Mouse (Mus musculus) left cerebral cortex, postnatal 14 days (tissue): ENCODE data around the gene Cpa2. TPM values are rescaled to one million over a fixed set of nuclear protein-coding genes. Genes with fewer than 3 reads are reported as not detected.

Source experiments
- DNase-seq, 2 experiments: peaks; one replicate each; pipeline ENCODE4 v3.0.0; 2021 to 2022; ENCODE audit warnings: low spot score in 2 of 2, mixed read lengths in 1 of 2
- intact Hi-C: fragments of 180-260 bp; cut with DNase I; formaldehyde crosslinking; loops from one replicate; pipeline ENCODE4 v1.15.1; 2025
- long read RNA-seq, 2 experiments: library from polyadenylated mRNA; stranded (forward); transcript quantifications; one replicate each; pipeline ENCODE4 v2.0.0; 2021
- total RNA-seq, 2 experiments: library from RNA; stranded (reverse); gene quantifications; 2 replicates each; pipeline ENCODE4 v1.2.3; 2021

Gene Cpa2
- 1 to 10 TPM; 2.1 to 3.3 TPM for total RNA-seq
- long read RNA-seq, experiment 1, partial matches to known transcripts = 1 of 1 reads
- long read RNA-seq, experiment 1, other reads (novel, unspliced or antisense) = 0 of 1 reads
- long read RNA-seq, experiment 2, partial matches to known transcripts = 1 of 1 reads
- long read RNA-seq, experiment 2, other reads (novel, unspliced or antisense) = 0 of 1 reads

DNA sequence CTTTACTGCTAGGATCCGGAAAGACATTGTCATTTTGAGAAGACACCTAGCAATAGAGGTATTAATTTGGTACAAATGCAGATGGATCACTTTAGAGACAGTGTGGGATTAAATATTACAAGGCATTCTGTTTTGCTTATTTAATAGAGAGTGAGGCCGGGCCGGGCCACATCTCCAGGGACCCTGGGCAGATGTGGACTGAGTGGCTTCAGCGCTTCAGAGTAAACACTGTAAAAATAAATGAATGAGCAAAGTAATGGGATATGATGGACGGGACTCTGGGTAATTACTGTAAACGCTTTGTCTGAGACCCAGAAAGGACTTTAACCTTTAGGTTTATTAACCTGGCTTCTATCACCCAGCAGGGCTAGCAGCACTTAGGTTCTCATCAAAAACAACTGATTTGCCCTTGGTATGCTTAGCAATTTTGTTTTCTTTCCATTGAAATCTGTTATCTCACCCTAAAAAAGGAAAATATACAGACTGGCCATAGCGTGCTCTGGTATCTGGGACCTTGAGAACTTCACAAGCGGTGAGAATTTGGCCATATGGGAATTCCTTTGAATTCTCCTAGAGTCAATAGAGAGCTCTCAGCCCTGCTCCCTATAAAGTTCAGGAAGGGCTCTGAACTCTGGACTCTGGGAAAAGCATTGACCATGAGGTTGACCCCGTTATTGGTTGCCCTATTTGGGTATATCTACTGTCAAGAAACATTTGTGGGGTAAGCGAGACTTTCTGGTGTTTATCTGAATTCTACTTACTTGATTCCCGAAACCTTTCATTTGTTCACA is at the start of gene Cpa2:
Gene Cpa2, plus strand, starts transcription at position 574 of the 791 bp plus-strand sequence.
- DNase-seq = no peak
- intact Hi-C loops = no loop called here

DNA sequence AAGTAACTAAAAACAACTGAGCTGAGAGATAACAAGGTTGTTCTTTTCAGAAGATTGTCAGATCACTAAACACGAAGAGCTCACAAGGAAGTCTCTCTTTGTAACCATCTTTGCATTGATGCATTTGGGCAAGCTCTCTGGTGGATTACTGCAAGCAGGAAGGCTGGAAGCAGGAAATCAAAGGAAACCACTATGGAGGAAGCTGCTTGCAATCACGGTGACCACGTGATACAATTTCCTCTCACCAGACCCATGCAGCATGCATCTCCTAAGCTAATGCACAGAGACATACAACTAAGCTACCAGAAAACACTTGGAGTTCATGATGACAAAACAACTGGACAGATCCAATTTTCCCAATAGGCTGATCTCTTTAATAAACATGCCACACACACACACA is 42.3 kb upstream of the Cpa2 start:
- intact Hi-C loops = no loop called here
- DNase-seq = no peak

DNA sequence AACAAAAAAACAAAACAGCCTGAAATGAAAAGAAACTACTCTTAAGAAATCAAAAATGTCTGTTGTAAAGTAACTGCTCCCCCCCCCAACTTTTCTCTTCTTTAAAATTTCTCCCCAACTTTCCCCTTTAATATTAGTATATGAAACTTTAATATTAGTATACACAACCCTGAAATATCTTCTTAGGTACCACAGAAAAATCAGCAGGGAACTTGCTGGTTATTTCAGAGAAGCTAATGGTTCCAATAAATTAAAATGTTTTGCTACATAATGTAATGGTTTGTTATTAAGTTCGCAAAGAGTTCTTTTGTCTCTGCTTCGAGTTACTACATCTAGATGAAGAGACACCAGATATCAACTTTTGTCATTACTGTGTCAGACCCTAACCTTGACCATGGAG is 32.6 kb upstream of the Cpa2 start:
- intact Hi-C loops = loop anchor here (2.0 kb wide), 1 partner anchor 42 kb away; no protein-coding TSS in a partner anchor
- DNase-seq = no peak

DNA sequence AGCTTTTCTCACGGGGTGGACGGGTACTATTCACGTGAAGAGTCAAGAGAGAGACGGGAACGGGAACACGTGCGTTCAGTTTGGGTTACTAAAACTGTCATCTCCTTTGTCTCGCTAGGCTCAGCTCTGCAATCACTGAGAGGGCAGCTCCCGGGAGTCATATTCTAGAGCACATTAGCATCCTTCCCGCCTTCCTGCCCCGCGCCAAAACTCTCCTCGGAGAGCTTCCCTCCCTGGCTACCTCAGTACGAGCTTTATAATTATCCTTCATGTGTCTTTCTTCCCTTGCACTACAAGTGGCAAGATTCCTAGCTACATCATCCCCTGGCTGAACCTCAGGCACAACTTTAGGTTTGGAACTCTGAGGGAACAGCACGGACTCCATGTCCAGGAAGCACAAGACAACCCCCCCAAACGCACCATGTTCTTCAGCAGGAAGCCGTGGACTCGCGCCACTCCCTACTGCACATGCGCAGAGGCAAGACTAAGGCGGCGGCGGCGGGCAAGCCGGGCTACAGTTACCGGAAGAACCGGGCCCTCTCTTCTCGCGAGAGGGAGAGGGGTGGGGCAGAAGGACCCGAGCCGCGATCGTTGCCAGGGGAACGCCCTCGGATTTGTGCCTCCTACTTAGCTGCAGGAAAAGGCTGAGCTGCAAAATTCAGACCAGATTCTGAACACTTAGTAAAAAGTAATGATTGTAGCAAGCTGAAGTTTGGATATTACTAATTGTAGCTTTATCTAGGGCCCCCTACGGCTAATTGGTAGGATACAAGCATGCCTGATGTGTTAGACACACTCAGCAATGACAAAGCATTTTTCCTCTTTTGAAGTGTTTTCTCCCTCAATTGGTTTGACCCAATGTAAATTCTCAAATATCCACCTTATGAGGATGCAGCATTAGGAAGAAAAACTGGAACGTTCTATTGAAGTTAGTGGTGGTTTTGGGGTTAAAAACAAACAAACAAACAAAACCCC is 31.8 kb upstream of the Cpa2 start, which contains the start of the genes Tmem209 and Ssmem1:
Gene Tmem209, minus strand, starts transcription at position 519 of the 975 bp plus-strand sequence.
Gene Ssmem1, plus strand, starts transcription at position 585 of the 975 bp plus-strand sequence.
- DNase-seq = peak; percentile 99
- intact Hi-C loops = loop anchor here (2.0 kb wide), 1 partner anchor 41 kb away; no protein-coding TSS in a partner anchor

DNA sequence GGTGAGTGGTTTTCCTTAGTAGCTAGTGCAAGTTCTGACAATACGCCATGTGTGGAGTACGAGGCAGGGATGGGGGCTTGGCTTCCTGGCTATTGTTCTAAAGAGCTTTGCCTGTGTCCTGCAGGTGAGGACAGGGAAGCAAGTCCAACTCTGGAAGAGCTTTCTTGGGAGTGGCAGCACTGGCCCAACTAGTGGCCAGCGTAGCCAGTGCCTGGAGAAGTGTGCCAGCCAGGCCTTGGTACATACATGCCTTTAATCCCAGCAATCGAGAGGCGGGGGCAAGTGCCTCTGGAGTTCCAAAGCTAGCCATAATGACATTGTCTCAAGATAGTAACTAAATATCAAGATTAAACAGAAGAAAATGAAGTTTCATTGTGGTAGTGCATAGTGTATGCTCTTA is 31.1 kb upstream of the Cpa2 start:
- intact Hi-C loops = no loop called here
- no peak for DNase-seq

DNA sequence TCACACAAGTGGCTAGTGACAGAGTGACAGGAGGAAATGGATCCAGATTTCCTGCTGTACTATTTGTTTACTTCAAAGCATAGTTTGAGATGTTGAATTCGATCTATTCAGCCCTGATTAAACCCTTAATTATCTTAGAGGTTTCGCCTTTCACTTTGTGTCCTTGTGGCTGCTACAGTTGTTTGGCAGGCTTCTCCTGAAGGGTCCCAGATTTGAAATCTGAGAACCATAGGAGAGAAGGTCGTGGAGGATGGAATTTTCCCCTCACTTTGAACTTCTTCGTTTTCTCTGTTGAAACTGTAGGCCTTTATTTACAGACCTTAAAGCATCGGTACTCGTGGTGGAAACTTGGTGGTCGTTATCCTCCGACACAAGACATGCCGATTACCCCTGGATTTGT is 27.1 kb upstream of the Cpa2 start:
- no peak for DNase-seq
- intact Hi-C loops = no loop called here

DNA sequence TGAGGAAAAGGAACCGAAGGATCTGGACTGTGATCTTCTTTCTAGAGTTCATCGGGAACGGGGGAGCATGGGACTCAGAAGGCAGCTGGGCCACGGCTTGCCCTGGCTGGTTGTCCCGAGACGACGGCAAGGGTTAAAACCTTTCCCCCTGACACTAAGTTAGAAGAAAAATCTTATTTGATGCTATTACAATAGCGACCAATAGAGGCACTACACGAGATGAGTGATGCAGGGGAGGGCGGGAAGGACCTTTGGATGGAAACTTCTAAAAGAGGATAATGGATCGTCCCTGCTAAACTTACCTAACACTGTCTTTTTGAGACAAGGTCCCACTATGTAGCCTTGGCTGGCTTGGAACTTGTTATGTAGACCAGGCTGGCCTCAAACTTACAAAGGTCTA is 21.0 kb upstream of the Cpa2 start:
- intact Hi-C loops = no loop called here
- DNase-seq = no peak

DNA sequence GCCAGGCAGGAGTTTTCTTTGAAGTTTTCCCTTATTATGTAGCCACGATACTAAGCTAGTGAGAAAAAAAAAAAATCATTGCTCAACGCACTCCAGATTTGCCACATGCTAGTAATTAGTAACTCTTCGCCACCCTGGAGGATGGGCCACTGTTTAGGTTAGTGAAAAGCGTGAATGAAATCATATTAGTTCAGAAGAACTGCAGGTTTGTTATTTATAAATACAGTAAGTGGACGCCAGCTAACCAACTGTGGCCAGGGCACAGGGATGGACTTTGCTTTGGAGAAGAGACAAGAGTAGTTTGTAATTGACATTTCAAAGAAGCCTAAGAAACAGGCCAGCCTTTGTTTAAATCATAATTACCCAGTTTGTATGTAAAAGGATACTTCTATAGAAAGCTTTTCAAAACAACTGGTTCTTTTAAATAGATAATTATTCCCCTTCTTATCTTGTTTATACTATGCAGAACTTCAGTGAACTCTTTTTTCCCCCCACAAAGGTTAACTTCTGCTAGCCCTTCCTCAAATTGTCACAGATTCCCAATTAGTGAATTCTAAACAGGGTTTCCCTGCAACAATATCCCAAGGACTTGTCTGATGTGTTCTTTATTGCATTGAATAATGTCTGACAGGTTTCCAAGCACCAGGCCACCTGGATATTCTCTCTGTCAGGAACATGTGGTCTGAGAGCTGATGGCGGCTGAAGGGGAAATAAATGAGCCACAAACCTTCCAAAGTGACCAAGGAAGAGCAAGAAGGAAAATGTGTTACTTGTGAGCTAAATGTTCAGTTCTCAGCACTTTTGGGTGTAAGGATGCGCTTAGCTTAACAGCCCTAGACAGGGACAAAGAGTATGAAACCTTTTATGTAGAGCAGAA is 15.7 kb upstream of the Cpa2 start:
- no peak for DNase-seq
- intact Hi-C loops = no loop called here

DNA sequence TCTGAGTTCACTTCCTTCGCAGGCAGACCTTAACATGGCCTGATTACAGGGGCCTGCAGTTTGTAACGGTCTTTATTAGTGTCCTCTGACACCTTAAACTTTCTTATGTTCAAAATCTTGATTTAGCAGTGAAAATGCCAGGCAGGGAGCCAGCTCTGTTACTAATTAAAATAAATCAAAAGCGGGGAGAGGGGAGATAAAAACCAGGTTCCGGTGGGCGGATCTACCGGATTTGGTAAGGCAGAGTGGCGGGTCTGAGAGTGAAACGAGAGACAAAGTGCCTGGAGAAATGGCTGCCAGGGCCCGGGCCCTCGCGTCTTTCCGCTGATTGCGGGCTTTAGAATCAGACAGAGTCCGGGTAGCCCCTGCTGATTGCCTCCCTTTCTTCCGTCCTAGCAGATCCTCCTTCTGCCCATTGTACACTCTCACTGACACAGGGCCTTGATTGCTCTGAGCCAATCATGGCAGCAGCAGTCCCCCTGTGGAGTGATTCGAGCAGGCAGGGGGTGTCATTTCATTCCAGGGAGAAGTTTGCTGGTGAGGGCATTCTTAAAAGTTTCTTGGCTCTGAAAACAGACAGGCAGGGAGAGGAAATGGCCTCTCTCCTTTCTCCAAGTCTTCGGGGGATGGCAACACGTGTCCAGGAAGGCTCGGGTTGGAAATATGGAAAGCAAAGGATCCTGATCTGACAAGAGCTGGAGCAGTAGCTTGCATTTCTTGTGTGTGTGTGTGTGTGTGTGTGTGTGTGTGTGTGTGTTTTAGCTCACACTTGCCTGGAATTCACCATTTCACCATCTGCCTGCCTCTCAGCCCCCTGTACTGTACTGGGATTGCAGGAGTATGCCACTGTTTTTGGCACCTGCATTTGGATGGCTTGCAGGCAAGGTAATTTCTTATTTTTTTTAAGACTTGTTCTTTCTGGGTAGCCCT is 14.5 kb upstream of the Cpa2 start:
- intact Hi-C loops = no loop called here

DNA sequence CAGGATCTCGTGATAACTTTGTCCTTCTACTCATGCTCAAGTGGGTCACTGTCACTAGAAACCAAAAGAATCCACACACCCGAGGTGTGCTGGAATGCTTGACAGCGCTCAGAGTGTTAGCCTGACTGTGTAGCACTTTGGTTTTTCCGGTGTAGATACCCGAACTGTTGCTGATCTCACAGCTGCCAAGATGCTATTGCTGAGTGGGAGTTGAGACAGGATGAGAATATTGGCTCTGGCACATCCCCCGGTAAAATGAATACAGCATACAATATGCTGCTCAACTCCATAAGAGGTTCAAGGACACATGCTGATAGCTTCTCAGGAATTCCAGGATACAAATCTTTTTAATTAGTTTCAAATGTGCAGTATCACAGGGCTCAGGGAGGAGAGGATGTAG is 12.6 kb upstream of the Cpa2 start:
- intact Hi-C loops = no loop called here
- DNase-seq = peak; percentile 22 to 65

More for the DNA sequence above, 14.5 kb upstream of the Cpa2 start:
- no peak for DNase-seq

DNA sequence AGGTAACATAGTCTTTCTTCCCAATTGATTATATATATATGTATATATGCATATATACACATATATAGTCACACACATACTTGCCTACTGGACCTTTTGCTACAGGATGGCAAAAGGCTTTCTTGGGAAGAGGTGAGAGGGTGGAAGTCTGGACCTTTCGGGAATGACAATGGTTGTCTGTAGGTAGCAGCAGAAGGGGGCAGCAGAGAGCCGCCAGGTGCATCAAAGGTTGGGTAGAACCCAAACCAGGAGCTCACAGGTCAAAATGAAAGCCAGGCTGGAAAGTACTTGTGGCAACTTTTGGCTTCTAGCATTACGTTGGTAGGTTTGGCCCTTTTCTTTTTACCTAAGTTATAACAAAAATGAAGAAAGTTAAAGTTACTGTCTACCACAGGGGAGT is 6.0 kb upstream of the Cpa2 start:
- intact Hi-C loops = no loop called here
- DNase-seq = no peak

DNA sequence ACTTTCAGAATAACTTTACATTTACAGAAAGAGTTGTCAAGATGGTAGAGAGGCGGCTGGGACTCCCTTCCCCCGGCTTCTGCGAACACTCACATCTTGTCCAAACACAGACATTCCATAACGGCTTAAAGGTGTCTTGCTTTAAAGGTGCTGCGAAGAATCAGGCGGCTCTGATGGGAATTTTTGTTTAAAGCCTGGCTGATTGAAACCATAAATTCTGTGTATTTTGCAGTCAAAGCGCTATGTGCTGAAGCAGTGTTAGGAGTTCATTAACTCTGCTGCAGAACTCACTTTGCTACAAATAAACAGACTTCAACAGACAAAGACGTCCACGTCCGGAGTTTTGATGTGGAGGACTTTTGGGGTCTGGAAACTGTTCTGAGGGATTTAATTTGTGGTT is 3.1 kb upstream of the Cpa2 start:
- intact Hi-C loops = no loop called here

DNA sequence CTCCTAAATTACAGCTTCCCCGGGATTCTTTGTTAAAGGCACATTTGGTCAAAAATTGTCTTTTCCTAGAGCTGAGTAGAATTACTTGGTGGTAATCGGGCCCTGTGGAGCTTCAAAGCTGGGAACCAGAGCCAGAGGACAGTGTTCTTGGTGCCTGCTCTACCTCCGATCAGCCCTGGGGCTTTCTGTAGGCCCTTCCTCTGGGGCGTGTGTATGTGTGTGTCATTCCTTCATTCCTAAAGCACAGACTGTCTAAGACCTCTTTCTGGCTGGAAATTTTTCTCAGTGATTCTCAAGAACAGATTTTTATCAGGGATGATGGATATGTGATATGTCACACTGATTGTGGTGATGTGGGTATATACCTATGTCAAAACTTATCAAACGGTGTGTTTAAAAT is 2.6 kb upstream of the Cpa2 start:
- DNase-seq = no peak
- intact Hi-C loops = no loop called here

More for the DNA sequence above, 3.1 kb upstream of the Cpa2 start:
- peak in 1 of 2 experiments; percentile 37 for DNase-seq

DNA sequence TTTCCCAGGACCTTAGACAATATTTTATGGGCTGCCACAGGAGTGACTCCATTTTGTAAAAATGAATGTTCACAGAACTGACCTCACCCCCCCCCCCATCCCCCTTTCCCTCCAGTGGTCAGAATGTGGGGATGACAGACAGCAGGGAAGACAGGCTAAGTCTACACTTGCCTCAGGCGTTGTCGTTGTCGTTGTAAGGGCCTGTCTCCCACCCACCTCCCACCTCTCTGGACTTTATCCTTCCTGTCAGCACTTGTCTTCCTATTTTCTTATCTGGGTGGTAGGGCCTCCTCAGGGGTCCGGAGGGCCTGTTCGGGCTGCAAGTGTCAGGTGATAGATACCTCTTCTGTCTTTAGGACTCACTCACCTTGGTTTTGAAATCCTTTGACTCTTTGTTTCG is 895 bp downstream of the Cpa2 start:
- intact Hi-C loops = no loop called here

DNA sequence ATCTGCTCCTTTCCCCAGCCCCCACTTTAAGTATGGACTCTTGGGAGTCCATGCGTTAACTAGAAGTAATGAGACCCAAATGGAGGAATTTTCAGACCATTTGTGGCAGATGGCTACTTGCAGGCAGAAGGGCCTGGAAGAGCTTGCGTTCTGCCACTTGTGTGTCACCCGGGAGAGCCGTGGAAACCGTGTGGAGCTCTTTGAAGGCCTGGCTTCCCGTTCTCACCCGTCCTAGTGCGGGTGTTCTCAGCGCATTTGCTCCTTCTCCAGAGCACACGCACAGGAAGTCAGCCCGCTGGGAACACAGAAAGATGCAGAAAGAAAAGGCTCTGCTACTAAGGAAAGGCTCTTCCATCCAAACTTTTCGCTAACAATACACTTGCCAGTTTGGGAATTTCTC is 1.7 kb downstream of the Cpa2 start:
- no peak for DNase-seq
- intact Hi-C loops = no loop called here

More for the DNA sequence above, 895 bp downstream of the Cpa2 start:
- no peak for DNase-seq

DNA sequence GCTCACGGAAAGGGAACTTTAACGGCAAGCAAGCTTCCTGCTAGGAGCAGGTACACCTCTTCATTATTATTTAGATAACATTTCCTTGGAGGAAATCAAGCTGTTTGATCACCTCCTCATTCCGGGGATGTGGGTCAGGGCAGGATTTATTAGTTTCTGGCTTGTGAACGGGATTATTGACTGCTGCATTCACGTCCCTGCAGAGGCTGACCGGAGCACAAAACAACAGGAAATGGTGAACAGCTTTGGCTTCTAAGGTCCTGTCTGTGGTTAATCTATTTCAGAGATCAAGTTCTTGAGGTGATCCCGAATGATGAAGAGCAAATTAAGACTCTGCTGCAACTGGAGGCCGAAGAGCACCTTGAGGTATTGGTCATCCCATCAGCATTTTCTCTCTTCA is 2.5 kb downstream of the Cpa2 start:
- intact Hi-C loops = no loop called here
- no peak for DNase-seq

DNA sequence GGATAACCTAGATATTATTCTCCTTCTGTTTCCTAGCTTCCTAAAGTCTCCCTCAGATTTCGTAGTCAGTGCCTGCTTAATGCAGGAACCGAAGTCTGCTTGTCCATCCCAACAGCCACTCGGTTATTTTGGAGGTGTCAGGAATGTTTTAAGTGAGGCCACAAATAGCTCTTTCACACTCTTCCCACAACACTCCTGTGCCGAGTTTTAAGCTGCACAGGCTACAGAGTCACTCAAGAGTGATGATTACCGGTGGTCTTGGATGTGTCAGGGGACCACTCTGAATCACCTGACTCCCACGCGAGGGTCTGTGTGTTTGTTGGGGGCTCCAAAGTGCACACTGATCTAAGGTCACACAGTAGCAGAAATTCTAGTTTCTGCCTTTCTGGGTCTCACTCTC is 4.3 kb downstream of the Cpa2 start:
- DNase-seq = peak in 1 of 2 experiments; percentile 64
- intact Hi-C loops = loop anchor here (5.0 kb wide), 1 partner anchor 83 kb away; no protein-coding TSS in a partner anchor
